Comparison of ENCODE assay signal across 7 mouse cellular contexts in genomic region chr4:44300781-44301750, GRCm38 (mm10). TPM values are rescaled to one million over a fixed set of nuclear protein-coding genes. Genes with fewer than 3 reads are reported as not detected.
A peak's percentile ranks its signal among the peaks of the same experiment; 100 is the strongest.
DNase-seq lines count a peak whose midpoint lies in the region; ATAC-seq lines count a peak whose summit lies in the region.

Gene Melk (plus strand): TSS chr4:44300876.

- intact Hi-C loops in left cerebral cortex, postnatal 36 days (cut with DNase I) = no loop called here

- no peaks in the 10 kb centered on the region for H3K9me3 ChIP-seq in hindbrain, embryonic 12.5 days (replicated peaks)
- no peaks in the 10 kb centered on the region for H3K9me3 ChIP-seq in midbrain, embryonic 10.5 days (replicated peaks)

- H3K4me2 ChIP-seq in hindbrain, embryonic 12.5 days (replicated peaks) = peak within 1 kb of the TSS; percentile 75

- DNase-seq in adipocyte (ENCODE audit: low spot score) = peak; percentile 83
- DNase-seq in cerebellum, postnatal 10 days = peak; percentile 83 to 88
- DNase-seq in frontal cortex, postnatal 14 days (ENCODE audit: low spot score in 2 of 2) = peak; percentile 14 to 37
- DNase-seq in left cerebral cortex, postnatal 36 days (ENCODE audit: low spot score in 2 of 2) = peak; percentile 30 to 47
- peak; percentile 91 for DNase-seq in midbrain, embryonic 10.5 days (ENCODE audit: low spot score)
- peak; percentile 18 for DNase-seq in skeletal muscle tissue, adult 2 months (ENCODE audit: low read depth, low spot score)

- no peaks in the 10 kb centered on the region for H3K36me3 ChIP-seq in hindbrain, embryonic 12.5 days
- peaks cover 30% of the 10 kb centered on the region for H3K36me3 ChIP-seq in midbrain, embryonic 10.5 days

- no peaks in the 10 kb centered on the region for H3K27me3 ChIP-seq in hindbrain, embryonic 12.5 days
- H3K27me3 ChIP-seq in midbrain, embryonic 10.5 days (ENCODE audit: low read depth, poor library complexity, severe bottlenecking) = no peaks in the 10 kb centered on the region

- H3K27ac ChIP-seq in hindbrain, embryonic 12.5 days = peak within 1 kb of the TSS; percentile 55; the same call in 1 of the 2 replicates
- peak within 1 kb of the TSS; percentile 89 for H3K27ac ChIP-seq in midbrain, embryonic 10.5 days (replicated peaks)

- H3K4me3 ChIP-seq in hindbrain, embryonic 12.5 days = peak within 1 kb of the TSS; percentile 77
- peak within 1 kb of the TSS; percentile 63 for H3K4me3 ChIP-seq in midbrain, embryonic 10.5 days

- peak within 1 kb of the TSS; percentile 74 for H3K9ac ChIP-seq in hindbrain, embryonic 12.5 days

- 1% methylated on average over 41 of the region's 41 CpGs for WGBS in hindbrain, embryonic 12.5 days
- 1% methylated on average over 41 of the region's 41 CpGs for WGBS in midbrain, embryonic 10.5 days

- ATAC-seq in hindbrain, embryonic 12.5 days (ENCODE audit: low FRiP score) = peak; percentile 81

- peaks cover 15% of the 10 kb centered on the region for H3K4me1 ChIP-seq in hindbrain, embryonic 12.5 days
- H3K4me1 ChIP-seq in midbrain, embryonic 10.5 days = peaks cover 18% of the 10 kb centered on the region

RNA-seq across cellular contexts. Expression of gene Melk, which starts in this region (rescaled TPM):
- polyA plus RNA-seq in hindbrain, embryonic 12.5 days (2016; fragmentation: Nextera tagmentation; extraction: Ambion mirVana) = 32.0 and 33.7 TPM in 2 replicates
- total RNA-seq in left cerebral cortex, postnatal 36 days (2021) = under 1 TPM; 0.57 to 0.74 TPM
- polyA plus RNA-seq in midbrain, embryonic 10.5 days (2016; fragmentation: Nextera tagmentation; extraction: Ambion mirVana) = 75.6 and 83.6 TPM in 2 replicates

Comparison
In these comparisons a context has a peak if more than half of its experiments do, and no peak if none do; other contexts are left out.
1. Peak in every context shown above with its lines: DNase-seq, ATAC-seq, H3K4me3 ChIP-seq and H3K27ac ChIP-seq.
2. Peak in DNase-seq in left cerebral cortex, postnatal 36 days; RNA of the gene not detected or under 1 TPM.
3. DNase-seq: peak in every context shown above with its lines; median percentile 91 in midbrain, embryonic 10.5 days; 86 in cerebellum, postnatal 10 days; 83 in adipocyte; 38 in left cerebral cortex, postnatal 36 days; 26 in frontal cortex, postnatal 14 days; 18 in skeletal muscle tissue, adult 2 months.